Mouse (Mus musculus): Measurements from ENCODE around the gene Tma7.

Gene Tma7

DNA sequence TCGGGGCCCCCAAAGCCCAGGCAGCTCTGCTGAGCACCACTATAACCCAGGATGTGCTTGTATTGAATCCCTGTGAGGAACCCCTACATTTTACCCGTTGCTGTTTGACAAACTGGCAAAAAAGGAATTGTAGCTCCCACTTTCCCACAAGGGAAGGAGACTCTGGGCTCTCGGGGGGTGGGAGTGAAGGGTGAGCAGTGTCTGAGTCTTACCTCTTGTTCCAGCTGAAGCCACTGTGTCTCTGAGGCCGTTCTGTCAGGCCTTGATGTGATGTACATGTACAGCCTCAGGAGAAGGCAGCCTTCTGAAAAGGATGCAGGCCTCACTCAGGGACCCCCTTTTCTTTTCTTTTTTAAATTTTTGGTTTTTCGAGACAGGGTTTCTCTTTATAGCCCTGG is 21.5 kb downstream of the Tma7 start:
- DNase-seq (ENCODE audit: low spot score), result no peak

DNA sequence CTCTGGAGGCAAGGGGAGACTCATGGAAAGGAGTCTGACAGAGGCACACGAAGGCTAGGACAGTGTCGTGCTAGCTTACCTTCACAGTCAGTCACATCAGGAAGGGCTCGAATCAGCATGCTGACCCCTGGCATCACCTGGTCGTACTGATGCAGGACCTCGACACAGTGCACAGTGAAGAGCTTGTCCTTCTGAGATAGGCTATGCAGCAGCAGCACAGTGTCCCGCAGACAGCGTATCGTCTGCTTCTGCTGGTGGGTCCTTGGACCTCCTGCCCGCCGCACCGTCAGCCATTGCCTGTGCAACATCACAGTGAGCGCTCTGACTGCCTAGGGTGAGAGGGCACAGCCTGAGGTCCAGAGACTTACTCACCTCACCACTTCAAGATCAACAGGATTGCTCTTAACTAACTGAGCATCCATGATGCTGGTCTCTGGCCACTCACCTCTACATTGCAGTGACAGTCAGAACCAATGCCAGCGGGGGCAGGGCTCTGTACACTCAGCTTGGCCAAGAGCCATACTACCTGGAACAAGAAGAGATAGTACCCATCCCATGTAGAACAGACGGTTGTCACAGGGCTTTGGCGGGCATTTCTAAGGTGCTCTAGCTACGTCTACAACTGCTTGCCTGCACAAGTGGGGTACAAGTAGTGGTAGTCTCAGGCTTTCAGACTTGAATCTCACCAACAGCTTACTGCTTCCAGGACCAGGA is 22.0 kb downstream of the Tma7 start:
- no peak for DNase-seq (ENCODE audit: low spot score)

DNA sequence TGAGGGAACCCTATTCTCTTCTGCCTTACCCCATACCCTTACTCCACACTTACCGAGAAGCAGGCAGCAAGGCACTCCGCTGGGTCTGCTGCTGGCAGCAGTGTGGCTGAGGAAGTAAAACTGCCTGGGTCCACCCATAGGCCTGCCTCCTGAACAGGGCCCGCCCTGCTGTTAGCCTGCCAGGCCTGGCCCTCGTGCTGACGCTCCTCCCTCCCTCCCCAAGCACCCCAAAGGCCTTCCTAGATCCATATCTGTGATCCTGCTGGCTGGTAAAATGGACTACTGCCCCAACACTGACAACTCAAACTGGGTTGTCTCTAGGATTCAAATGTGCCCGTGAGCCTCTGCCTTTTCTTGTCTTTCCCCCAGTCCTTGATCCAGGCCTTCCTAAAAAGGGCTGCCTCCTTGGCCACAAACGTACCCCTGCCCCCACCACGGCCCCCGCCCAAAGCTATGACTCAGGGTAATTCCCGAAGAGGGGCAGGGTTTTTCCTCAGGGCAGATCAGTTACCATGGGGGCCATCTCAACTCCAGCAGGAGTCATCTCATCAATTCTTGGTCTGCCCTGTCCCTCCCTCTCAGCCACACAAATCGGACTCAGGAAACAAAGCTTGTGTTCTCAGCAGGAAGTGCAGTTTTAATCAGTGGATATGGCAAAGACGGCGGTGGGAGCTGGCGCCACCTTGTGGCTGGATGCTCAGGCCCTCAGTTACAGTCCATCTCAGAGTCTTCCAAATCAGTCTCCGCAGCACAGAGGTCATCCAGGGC is 23.1 kb downstream of the Tma7 start, which contains the start of gene Trex1:
Gene Trex1, minus strand, starts transcription at position 599 of the 768 bp plus-strand sequence.
- peak; percentile 82 for DNase-seq (ENCODE audit: low spot score)

DNA sequence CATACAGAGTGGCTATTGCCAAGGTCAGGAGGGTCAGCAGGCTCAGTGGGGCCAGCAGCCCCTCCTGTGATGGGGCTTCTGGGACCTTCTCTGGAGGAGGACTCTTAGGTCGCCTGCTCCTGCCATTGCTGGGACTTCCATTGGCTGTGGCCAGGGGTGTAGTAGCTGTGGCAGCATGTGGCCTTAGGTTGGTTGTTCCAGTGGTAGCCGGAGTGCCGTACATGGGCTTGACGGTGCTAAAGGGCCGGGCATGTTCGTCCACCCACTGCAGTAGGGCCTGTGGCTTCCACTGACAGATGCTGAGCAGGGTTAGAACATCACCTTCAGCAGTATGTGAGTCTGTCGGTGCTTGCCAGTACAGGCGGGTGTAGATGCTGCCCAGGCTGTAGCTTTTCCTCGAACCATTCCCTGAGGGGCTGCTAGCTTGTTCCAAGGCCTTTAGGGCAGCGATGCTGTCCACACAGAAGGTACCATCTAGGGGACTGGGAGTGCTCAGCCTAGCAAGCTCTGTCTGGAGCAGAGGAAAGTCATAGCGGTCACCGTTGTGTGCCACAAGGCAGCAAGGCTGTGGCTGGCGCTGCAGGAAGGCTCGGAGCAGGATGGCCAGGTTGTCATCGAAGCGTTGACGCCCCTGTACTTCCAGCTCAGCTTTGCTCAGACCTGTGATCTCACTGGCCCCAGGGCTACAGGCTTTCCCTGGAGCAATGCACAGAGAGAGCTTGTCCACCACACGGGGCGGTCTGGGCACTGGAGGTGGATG is 24.2 kb downstream of the Tma7 start:
- DNase-seq (ENCODE audit: low spot score), result no peak

DNA sequence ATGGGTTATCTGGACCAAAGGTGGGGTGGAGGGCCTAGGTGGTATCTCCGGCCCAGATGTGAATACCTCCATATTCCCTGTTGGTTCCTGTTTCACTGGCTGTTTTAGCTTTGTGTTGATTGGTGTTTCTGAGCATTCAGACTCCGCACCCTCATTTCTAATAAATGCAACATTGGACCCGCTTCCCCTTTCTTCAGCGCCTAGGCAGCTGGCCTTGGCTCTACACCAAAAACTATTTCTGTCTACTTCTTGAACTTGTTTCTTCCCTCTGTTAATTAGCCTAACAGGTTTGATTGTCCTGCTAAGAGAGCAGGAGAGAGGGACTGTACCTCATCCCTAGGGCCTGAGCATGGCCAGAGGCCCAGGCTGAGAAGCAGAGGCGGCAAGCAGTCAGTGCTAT is 24.8 kb downstream of the Tma7 start:
- DNase-seq (ENCODE audit: low spot score), result no peak

DNA sequence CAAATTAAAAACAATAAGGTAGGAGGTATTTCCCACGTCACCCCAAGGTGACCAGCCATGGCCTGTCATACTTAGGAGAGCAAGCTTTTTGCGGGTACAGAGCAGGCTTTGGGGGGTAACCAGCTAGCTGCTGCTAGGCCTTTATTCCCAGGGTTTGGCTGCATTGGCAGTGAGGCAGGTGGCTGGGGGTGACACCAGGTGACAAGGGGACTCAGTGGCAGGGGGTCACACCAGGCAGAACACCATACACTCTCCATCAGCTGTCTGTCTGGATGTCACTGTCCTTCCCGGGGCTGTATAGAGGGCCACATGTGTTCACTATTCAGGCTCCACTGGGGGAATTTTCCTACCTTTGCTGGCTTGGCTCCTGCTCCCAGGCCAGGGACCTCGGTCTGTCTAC is 25.5 kb downstream of the Tma7 start:
- DNase-seq (ENCODE audit: low spot score), result no peak

DNA sequence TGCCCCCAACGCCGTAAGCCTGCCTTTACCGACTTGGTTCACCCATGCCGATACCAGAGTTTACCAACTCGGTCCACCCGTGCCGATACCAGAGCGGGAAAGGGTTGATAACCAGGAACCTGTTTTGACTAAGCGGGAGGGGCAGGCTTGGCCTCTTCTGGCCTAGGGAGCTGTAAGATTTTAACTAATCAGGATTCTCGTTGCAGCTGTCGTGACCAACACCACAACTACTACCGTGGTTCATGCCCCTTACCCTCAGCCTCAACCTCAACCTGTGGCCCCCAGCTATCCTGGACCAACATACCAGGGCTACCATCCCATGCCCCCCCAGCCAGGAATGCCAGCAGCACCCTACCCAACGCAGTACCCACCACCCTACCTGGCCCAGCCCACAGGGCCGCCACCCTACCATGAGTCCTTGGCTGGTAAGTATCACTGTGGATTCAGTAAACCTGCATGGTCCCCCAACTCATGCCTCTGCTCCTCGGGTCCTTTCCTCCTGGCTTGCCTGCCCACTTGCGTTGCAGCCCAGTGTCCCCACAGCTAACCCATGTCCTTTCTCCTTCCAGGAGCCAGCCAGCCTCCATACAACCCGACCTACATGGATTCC is 26.2 kb downstream of the Tma7 start:
- DNase-seq (ENCODE audit: low spot score), result no peak

DNA sequence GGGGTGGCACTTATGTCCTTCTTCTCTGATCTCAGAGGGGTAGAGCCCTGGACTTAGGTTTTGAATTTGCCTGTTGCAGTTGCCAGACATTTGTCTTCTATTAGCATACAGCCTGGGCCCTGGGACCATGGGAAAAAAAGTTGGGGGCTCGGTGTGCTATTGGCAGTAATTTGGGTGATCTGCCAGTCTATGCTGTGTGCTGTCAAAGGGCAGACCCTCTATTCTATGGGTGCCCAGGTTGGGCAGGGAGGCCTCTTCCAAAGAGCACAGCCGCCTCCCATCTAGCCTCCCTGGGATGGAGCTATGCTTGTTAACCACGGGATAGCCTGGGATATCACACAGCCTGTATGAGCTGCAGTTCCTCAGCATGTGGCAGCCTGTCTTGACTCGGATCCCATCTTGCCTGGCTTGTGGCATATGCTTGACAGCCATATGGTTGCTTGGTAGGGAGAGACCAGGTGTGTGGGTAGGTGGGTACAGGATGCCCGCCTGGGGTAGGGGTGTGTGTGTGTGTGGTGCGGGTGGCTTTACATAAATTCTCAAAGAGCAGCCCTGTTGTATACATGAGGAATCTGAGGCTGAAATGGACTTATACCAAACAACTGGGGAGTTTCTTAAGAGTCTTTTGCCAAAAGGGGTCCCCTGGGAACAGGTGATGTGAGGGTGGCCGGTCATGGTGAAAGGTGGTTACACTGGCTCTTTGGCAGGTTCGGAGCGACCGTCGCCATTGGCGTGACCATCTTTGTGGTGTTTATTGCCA is 26.9 kb downstream of the Tma7 start:
- no peak for DNase-seq (ENCODE audit: low spot score)

DNA sequence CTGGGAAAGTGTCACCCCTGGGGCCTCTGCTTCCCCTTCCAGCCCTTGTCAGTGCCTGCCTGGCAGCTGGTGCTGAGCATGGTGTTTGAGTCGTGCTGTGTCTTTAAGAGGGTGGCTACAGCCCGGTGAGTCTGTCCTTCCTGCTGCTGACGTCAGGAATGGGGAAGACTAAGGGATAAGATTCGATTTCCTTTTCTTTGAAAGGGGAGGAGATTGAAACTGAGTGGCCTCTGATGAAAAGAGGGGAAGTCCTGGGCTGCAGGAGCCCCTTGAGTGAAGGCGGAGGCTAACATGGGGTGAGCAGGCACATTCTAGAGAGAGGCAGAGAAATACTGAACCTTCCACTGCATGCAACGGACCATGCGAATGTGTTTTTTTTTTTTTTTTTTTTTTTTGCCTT is 27.7 kb downstream of the Tma7 start:
- DNase-seq (ENCODE audit: low spot score), result peak; percentile 64

DNA sequence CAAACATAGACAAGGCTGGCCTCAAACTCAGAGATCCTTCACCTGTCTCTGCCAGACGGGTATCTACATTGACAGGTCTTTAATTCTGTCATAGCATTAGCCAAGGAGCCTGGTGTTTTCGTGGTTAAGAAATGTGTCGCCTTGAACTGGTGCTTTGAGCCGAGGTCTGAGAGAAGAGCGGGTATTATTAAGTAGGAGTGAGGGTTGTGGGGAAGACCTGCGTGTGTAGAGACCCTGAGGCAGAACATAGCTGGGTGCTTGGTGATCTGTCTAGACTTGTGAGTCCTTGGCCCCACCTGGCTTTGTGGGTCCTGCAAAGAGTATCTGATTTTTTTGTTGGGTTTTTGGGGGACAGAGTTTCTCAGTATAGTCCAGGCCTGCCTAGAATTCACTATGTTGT is 28.5 kb downstream of the Tma7 start:
- DNase-seq (ENCODE audit: low spot score), result no peak

DNA sequence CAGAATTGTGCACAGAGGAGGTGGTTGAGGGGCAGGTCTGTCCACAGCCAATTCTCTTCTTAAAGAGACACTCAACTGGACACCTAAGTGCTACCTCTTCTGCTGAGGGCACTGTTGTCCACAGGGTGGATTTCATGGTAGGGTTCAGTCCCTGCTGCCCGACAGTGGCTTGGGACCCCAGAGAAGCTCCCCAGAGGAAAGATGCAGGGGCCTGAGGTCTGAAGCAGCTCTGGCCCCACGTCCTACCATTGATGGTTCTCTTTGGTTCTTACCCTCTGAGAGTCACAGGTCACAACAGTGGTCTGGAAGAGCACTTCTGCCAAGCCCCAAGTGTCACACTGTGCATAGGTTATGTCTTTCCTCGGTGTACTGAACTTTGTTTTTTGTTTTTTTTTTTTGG is 29.0 kb downstream of the Tma7 start:
- no peak for DNase-seq (ENCODE audit: low spot score)

DNA sequence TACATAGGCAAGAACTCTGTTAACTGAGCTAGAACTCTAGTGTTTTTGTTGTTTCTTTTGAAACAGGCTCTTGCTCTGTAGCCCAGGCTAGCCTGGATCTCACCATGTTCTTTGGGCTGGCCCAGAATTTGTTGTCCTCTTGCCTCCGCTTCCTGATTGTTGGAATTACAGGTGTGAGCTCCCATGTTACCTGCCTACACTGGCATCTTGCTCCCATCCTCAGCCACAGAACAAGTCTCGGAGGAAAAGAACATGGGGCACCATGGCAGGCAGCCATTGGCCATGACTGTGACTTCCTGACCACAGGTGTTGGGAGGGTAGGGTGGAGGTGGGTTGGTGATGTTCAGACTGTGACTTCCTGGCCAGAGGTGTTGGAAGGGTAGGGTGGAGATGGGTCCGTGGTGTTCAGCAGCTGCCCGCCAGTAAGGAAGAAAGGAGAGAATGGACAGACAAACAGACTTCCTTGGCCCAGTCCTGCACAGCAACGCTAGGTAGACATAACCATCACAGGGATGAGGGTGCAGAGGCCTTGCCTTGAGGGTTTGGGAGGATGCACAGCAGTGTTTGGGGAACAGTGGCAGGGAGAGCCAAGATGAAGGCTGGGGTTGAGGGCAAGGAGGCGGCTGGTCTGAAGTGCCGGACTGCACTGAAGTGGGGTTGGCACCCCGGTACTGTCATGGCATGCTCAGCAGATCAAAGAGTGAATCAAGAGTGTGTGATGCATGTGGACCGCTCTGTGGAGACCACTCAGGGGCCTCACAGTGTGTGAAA is 29.7 kb downstream of the Tma7 start:
- no peak for DNase-seq (ENCODE audit: low spot score)

DNA sequence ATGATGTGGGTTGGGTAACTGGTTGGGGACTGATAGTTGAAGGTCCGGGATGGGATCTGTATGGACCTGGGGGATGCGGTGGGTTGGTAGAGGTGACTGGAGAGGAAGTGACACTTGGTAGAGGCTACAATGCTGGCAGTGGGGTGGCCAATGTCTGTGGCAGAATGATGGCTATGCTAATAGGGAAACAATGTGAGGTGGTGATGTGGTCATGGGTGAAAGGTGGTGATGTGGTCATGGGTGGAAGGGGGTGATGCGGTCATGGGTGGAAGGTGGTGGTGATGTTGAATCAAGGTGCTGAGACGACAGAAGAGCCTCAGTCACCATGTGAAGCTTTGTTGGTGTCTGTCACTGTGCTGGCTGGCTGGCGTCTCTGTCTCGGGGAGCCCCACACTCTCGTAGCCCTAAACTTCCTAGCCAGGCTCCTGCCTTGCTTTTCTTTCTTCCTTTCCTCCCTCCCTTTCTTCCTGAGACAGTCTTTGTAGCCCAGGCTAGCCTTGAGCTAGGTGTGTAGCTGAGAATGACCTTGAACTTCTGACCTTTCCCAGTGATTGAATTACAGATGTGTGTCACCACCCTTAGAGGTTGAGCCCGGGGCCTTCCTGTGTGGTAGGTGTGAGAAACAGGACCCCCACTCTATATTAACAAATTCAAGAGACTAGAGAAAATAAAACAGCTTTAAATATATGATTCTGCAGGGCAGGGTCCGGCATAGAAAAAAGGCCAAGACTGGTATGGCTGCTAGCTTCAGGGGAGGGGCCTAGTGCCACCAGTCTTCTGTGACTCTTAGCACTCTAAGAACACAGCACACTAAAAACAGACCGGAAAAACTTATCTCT is 30.5 kb downstream of the Tma7 start:
- DNase-seq (ENCODE audit: low spot score), result no peak

DNA sequence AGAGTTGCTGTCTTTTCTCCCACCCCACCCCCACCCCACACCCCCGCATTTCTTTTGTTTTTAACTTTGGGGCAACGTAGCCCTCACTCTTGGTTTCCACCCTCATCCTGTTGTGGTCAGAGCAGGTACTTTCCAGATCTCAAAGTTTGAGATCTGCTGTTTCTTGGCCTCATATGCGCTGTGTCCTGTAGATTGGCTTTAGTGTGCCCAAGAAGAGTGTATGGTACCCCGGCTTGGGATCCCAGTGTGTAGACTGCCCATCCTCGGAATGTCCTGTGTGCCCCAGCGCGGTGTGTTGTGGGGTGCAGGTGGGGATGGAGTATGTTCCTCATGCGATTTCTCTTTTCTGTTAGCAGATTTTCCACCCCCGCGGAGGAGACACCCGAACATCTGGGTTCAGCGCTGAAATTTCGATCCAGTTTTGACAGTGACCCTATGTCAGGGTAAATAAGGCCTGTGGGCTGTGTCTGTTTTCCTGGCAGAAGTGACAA is 31.3 kb downstream of the Tma7 start:
- DNase-seq (ENCODE audit: low spot score), result no peak

DNA sequence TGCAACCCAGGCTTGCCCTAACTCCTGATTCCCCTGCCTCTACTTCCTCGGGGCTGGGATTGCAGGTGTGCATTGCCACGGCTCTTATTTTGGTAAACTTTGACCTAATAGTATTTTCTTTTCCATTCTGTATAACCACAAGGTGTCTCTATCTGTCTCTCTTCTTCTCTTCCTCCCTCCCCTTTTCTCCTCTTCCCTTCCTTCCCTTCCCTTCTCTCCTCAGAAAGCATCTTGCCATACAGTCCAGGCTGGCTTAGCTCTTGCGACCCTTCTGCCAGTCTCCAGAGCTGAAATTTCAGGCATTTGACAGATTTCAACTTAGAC is 31.8 kb downstream of the Tma7 start:
- no peak for DNase-seq (ENCODE audit: low spot score)

DNA sequence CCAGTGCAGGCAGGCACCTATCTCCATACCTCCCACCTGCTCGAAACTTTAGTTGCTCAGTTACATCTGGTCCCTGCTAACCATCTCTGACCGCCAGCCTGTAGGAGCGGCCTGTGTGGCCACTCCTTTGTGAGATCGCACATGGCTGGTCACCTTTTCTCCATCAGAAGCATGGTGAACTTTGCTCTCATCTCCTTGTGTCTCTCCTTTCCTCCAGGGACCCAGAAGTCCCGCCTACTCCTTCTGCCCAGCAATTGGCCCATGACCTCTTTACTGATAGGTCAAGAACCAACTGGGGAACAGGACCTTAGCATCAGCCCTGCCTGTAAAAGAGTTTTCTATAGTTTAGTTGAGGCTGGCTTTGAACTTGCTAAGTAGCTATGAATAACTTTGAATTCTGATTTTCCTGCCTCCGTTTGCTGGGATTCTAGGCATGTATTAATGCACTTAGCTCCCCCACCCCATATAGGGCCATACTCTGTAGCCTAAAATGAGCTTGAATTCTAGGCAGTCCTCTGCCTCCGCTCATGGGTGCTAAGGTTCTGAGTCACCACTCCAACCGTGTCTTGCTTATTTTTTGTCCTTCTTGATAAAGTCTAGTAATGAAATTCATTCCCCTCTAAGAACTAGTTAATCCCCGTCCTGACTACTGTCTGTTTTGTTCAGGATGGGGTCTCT is 32.3 kb downstream of the Tma7 start:
- DNase-seq (ENCODE audit: low spot score), result no peak

DNA sequence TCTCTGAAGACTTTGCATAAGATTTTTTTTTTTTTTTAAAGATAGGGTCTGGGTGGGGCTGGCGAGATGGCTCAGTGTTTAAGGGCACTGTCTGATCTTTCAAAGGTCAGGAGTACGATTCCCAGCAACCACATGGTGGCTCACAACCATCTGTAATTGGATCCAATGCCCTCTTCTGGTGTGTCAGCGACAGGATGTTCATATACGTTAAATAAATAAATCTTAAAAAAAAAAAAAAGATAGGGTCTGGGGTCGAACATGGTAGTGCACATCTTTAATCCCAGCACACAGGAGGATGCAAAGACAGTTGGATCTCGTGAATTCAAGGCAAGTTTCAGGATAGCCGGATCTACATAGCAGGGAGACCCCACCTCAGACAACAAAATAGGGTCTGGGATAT is 33.1 kb downstream of the Tma7 start:
- no peak for DNase-seq (ENCODE audit: low spot score)

DNA sequence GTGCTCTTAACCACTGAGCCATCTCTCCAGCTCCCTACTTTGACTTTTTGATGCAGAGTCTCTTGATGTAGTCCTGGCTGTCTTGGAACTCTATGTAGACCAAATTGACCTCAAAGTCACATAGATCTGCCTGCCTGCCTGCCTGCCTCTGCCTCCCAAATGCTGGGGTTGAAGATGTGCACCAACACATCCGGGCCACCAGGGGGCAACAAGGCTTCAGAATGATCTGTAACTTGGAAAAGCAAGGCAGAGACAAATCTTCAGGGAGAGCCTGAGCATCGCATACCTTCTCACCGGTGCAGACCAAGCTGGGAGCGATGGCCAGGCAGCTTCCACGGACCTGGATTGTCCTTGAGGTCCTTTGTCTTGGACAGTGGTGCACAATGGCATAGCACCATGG is 36.1 kb downstream of the Tma7 start:
- no peak for DNase-seq (ENCODE audit: low spot score)

DNA sequence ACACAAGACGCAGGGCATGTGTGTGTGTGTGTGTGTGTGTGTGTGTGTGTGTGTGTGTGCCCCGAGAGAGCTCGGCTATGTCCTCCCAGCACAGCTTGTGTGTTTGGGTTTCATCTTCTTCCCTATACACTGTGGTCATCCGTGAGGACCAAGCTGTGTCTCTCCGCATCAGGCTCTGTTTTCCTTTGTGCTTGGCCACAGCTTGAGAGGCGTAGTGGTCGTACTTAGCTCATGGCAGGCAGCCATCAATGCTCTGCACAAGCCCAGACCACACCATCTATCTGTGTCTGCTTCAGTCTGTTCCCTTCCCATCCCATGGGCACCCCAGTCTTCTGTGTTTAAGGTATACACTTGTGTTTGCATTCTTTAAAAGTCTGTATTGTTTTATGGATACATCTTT is 41.0 kb downstream of the Tma7 start:
- DNase-seq (ENCODE audit: low spot score), result no peak

DNA sequence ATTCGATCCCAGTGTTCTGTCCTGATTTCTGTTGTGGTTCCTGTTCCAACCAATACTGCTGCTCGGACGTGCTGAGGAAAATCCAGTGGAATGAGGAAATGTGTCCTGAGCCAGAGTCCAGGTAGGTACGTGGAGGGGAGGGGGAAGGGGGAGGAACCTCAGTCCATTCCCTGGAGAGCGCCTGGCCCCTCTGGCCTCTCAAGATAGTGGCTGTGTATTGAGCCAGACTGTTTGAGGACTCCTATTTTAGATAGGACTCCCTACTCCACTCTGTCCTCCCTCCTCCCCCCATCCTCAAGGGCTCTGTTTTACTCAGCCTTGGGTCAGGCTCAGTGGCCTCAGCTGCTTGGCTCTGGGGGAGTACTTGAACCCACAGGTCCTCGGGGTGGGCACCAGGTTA is 41.5 kb downstream of the Tma7 start:
- no peak for DNase-seq (ENCODE audit: low spot score)
